Mouse (Mus musculus): ENCODE results near the gene Ube2n. TPM values are rescaled to one million over a fixed set of nuclear protein-coding genes. Genes with fewer than 3 reads are reported as not detected.
A peak's percentile ranks its signal among the peaks of the same experiment; 100 is the strongest.

Ube2n gene
- polyA plus RNA-seq, 1 experiment from 2014 or later, result 482 TPM

- H3K27ac ChIP-seq, result no peak overlapping the region
These were observed 62.6 kb downstream of the Ube2n start for GRCm38 (mm10) chr10:95577567-95577950.

GRCm38 (mm10) chr10:95585554-95585953, 70.6 kb downstream of the Ube2n start:
- ATAC-seq, result no peak
- WGBS, result 92% methylated on average over 6 of the region's 6 CpGs

More at GRCm38 (mm10) chr10:95577567-95577950, 62.6 kb downstream of the Ube2n start:
- H3K9ac ChIP-seq, result no peak overlapping the region
- no peak overlapping the region for H3K4me3 ChIP-seq
- H3K4me1 ChIP-seq, result peaks cover 11% of the 10 kb centered on the region
- H3K36me3 ChIP-seq (ENCODE audit: poor library complexity, severe bottlenecking), result no peaks in the 10 kb centered on the region
- no peak overlapping the region for H3K4me2 ChIP-seq
- 36% methylated on average over 4 of the region's 4 CpGs for WGBS
- H3K9me3 ChIP-seq (replicated peaks), result no peaks in the 10 kb centered on the region; the same call in 1 of the 2 replicates
- no peaks in the 10 kb centered on the region for H3K27me3 ChIP-seq
- no peak for ATAC-seq

DNA sequence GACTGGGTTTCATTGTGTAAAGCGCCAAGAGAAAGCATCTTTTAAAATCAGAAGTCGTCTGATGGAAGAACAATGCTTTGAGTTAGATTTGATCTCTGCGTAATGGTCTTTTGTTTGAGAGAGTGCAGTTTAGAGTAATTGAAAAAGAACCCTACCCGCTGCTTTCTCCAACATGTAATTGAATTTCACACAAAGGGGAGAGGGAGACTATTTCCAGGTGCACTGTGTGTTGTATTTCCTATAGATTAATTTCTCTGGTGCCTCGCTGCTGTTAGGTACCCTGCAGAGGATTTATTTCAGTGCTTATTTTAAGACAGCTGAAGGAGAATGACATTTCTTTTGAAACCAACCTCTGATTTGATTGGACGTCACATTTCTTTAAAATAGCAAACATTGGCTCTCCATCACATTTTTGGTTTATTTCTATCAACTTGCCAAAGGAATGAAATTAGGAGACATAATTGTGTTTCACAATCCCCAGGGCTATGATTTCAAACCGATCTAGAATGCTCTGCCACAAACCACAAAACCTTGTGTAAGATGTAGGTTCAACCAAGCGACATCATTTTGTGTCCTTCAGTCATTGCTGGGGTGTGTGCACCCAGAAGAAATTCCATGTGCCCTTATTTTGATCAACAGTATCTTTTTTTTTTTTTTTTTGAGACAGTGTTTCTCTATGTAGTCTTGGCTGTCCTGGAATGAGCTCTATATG, 72.7 kb downstream of the Ube2n start:
- no peaks in the 10 kb centered on the region for H3K27me3 ChIP-seq
- no peak overlapping the region for H3K4me3 ChIP-seq
- H3K4me2 ChIP-seq, result no peak overlapping the region
- H3K9ac ChIP-seq, result no peak overlapping the region
- H3K27ac ChIP-seq, result no peak overlapping the region
- no peaks in the 10 kb centered on the region for H3K4me1 ChIP-seq
- no peaks in the 10 kb centered on the region for H3K9me3 ChIP-seq (replicated peaks)
- 32% methylated on average over 8 of the region's 8 CpGs for WGBS
- no peaks in the 10 kb centered on the region for H3K36me3 ChIP-seq (ENCODE audit: poor library complexity, severe bottlenecking)
- no peak for ATAC-seq

More at GRCm38 (mm10) chr10:95585554-95585953, 70.6 kb downstream of the Ube2n start:
- Histone ChIP-seq H3K27ac (no peak overlapping the region), H3K27me3 (no peaks in the 10 kb centered on the region), H3K4me2 (no peak overlapping the region), H3K4me1 (no peaks in the 10 kb centered on the region), H3K9ac (no peak overlapping the region), H3K4me3 (no peak overlapping the region), H3K36me3 (ENCODE audit: poor library complexity, severe bottlenecking) (no peaks in the 10 kb centered on the region), H3K9me3 (replicated peaks) (no peaks in the 10 kb centered on the region)

DNA sequence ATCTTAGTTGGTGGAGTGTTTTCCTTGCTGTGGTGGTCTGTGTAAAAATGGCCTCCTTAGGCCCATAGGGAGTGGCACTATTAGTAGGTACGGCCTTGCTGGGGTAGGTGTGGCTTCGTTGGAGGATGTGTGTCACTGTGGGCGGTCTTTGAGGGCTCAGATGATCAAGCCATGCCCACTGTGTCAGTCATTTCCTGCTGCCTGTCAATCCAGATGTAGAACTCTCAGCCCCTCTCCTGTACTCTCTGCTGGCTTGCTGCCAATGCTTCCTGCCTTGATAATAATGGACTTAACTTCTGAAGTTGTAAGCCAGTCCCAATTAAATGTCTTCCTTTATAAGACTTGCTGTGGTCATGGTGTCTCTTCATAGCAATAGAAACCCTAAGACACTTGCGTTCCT, 74.3 kb downstream of the Ube2n start:
- no peaks in the 10 kb centered on the region for H3K9me3 ChIP-seq (replicated peaks)
- no peaks in the 10 kb centered on the region for H3K4me1 ChIP-seq
- no peaks in the 10 kb centered on the region for H3K27me3 ChIP-seq
- H3K9ac ChIP-seq, result no peak overlapping the region
- 91% methylated on average over 4 of the region's 4 CpGs for WGBS
- no peak overlapping the region for H3K4me3 ChIP-seq
- H3K4me2 ChIP-seq, result no peak overlapping the region
- H3K27ac ChIP-seq, result no peak overlapping the region
- no peaks in the 10 kb centered on the region for H3K36me3 ChIP-seq (ENCODE audit: poor library complexity, severe bottlenecking)
- ATAC-seq, result no peak

- Histone ChIP-seq H3K36me3 (ENCODE audit: poor library complexity, severe bottlenecking) (no peaks in the 10 kb centered on the region), H3K27me3 (peaks cover 4% of the 10 kb centered on the region), H3K9me3 (replicated peaks) (no peaks in the 10 kb centered on the region), H3K27ac (no peak overlapping the region), H3K9ac (no peak overlapping the region), H3K4me2 (no peak overlapping the region), H3K4me3 (no peak overlapping the region), H3K4me1 (no peaks in the 10 kb centered on the region)
- 95% methylated on average over 6 of the region's 6 CpGs for WGBS
- no peak for ATAC-seq
These were observed 75.3 kb downstream of the Ube2n start for GRCm38 (mm10) chr10:95590196-95590595.

DNA sequence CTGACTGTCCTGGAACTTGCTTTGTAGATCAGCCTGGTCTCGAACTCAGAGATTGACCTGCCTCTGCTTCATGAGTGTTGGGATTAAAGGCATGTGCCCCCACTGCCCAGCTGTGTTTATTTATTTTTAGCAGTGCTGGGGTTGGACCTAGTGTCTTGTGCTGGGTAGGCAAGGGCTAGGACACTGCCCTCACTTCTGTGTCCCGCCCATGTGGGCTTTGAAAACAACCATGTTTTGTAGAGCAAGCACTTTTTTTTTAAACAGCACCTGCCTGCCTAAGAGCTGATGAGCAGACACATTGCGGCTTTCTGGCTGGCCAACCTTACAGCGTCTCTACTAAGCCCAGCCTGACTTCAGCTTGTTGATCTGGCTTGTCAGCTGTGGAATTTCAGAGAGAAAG, 76.3 kb downstream of the Ube2n start:
- no peak overlapping the region for H3K4me3 ChIP-seq
- no peak for ATAC-seq

GRCm38 (mm10) chr10:95594414-95594813, 79.5 kb downstream of the Ube2n start:
- Histone ChIP-seq H3K9ac (no peak overlapping the region), H3K4me1 (peaks cover 10% of the 10 kb centered on the region), H3K9me3 (replicated peaks) (no peaks in the 10 kb centered on the region), H3K27ac (no peak overlapping the region), H3K4me2 (no peak overlapping the region), H3K4me3 (no peak overlapping the region), H3K36me3 (ENCODE audit: poor library complexity, severe bottlenecking) (no peaks in the 10 kb centered on the region), H3K27me3 (peaks cover 14% of the 10 kb centered on the region)
- 44% methylated on average over 9 of the region's 11 CpGs for WGBS
- ATAC-seq, result no peak

More for the DNA sequence above, 76.3 kb downstream of the Ube2n start:
- no peak overlapping the region for H3K4me2 ChIP-seq
- no peaks in the 10 kb centered on the region for H3K9me3 ChIP-seq (replicated peaks)
- peaks cover 9% of the 10 kb centered on the region for H3K4me1 ChIP-seq
- peaks cover 4% of the 10 kb centered on the region for H3K27me3 ChIP-seq
- no peaks in the 10 kb centered on the region for H3K36me3 ChIP-seq (ENCODE audit: poor library complexity, severe bottlenecking)
- H3K27ac ChIP-seq, result no peak overlapping the region
- H3K9ac ChIP-seq, result no peak overlapping the region
- WGBS, result 85% methylated on average over 4 of the region's 4 CpGs

Small RNA genes lying within 50 kb of the gene (microRNA-seq; reads per million reads assigned to microRNA genes)
- 14.0 reads per million, percentile 27 among the genes with 10 or more reads in this experiment for gene Mir3058

Other genes starting within 250 kb of the Ube2n start
- 11.3 and 12.5 TPM in 2 replicates for gene Cradd, start 191.0 kb upstream of the Ube2n start, polyA plus RNA-seq (2015; fragmentation: Nextera tagmentation; extraction: Ambion mirVana)
- gene Socs2, start 98.0 kb upstream of the Ube2n start, polyA plus RNA-seq (2015; fragmentation: Nextera tagmentation; extraction: Ambion mirVana), result 91.6 and 97.8 TPM in 2 replicates
- 303 and 331 TPM in 2 replicates for gene Mrpl42, start 13.2 kb upstream of the Ube2n start, polyA plus RNA-seq (2015; fragmentation: Nextera tagmentation; extraction: Ambion mirVana)
- gene Nudt4, start 49.0 kb downstream of the Ube2n start, polyA plus RNA-seq (2015; fragmentation: Nextera tagmentation; extraction: Ambion mirVana), result 76.6 and 76.7 TPM in 2 replicates
- gene Anapc15-ps, start 158.3 kb downstream of the Ube2n start, polyA plus RNA-seq (2015; fragmentation: Nextera tagmentation; extraction: Ambion mirVana), result 0.91 TPM in 1 of 2 replicates, not detected in the other

Data from forebrain, embryonic 13.5 days (tissue).